Mouse (Mus musculus): ENCODE results near the gene Copz1. TPM values are rescaled to one million over a fixed set of nuclear protein-coding genes. Genes with fewer than 3 reads are reported as not detected.

Gene Copz1
- 100 TPM for polyA plus RNA-seq (2014; fragmentation: Illumina TruSeq; extraction: RNeasy Lipid Tissue Mini Kit (QIAGEN cat#74804); ENCODE audit: insufficient read depth, low read depth, low replicate concordance)

DNA sequence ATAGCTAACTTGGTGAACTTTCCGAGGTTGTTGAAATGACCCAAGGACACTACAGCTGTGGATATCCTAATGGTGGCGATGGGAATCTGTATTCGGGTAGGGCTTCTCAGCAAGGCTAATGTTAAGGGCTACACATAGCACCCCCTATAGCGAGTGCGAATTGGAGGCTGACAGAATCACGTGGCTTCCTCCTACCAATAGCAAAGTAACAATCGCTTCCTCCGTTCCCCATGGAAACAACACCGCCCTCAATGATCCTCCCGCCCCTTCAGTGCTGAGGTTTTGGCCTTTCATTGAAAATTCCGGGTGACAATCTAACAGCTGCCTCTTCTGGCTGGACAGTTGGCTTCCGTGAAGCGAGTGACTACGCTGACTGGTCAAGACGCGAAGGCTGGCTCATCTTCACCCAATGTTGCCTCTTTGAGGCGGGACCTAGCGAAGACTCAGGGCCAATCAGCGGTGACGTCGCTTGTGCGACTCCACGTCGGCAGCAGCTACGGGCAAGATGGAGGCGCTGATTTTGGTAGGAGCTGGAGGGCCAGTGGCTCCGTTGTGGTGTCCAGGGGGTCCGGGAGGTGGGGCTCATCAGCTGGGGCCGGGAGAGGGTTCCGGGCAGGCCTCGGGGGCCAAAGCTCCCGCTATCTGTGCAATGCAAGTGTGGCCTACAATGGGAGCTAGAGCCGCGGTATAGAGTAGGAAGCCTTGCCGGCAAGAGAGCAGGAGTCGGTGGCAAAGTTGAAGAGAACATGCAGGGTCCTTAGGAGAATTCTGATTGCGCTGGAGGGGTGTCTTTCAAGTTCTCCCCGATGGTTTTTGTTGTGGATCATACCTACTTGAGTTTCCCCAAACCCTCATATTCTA, at the start of gene Copz1:
Gene Copz1, plus strand, starts transcription at position 296 of the 861 bp plus-strand sequence.

DNA sequence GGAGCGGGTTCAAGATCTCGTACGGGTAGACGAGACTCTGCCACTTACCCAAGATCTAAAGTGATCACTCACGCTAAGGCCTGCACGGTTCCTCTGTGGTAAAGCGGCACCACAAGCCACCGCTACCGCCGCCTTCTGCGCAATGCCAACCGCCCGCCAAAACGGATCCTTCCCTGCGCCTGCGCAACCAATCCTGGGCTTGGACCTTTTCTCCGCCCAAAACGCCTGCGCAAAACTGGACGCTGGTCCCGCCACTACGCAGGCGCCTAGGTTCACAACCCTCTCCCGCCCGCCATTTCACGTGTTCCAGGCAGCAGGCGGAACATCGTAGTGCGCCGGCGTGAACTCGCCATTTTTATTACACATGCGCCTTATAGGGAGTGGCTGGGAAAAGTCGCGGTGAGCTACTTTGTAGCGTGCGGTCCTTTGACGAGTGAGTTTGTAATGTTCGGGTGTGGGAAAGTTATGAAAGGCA, 32.8 kb upstream of the Copz1 start, which contains the start of gene Cbx5:
Gene Cbx5, minus strand, starts transcription at position 132 of the 475 bp plus-strand sequence.

DNA sequence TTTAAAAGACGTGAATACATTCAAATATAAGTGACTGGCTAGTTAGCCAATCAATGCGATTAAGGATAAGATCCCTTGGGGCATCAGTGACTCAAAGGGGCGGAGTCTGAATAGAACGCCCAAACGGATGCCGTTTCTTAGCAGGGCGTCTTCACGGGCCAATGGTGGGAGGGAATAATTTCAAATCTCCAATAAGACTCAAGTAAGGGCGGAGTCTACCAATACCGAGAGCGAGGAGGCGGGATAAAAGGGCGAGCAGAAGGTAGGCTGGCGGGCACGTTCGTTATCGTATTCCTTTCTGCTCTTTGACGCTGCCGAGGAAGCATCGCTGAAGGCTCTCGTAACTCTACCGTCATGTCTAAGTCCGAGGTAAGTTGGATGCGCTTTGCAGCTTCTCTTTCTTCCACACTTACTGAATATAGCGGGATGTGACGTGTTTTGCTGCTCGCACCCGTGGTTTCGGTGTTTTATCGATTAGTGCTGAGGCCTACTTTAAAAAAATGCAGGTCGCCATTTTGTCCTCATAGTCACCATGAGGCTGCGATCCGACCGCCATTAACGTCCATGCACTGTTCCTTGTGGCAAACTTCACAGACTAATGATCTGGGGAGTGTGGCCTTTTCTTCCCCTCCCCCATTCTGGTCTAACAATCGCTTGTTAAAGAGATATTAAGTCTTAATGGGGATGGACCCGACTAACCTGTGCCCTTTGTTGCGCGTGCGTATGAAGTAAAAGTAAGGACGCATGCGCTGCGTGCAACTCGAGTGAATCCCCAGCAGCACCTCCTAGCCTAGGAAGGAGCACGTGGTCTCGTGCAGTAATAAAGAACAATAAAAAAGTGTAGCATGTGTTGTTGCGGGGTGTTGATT, 32.1 kb upstream of the Copz1 start, which contains the start of gene Hnrnpa1:
Gene Hnrnpa1, plus strand, starts transcription at position 273 of the 869 bp plus-strand sequence.

DNA sequence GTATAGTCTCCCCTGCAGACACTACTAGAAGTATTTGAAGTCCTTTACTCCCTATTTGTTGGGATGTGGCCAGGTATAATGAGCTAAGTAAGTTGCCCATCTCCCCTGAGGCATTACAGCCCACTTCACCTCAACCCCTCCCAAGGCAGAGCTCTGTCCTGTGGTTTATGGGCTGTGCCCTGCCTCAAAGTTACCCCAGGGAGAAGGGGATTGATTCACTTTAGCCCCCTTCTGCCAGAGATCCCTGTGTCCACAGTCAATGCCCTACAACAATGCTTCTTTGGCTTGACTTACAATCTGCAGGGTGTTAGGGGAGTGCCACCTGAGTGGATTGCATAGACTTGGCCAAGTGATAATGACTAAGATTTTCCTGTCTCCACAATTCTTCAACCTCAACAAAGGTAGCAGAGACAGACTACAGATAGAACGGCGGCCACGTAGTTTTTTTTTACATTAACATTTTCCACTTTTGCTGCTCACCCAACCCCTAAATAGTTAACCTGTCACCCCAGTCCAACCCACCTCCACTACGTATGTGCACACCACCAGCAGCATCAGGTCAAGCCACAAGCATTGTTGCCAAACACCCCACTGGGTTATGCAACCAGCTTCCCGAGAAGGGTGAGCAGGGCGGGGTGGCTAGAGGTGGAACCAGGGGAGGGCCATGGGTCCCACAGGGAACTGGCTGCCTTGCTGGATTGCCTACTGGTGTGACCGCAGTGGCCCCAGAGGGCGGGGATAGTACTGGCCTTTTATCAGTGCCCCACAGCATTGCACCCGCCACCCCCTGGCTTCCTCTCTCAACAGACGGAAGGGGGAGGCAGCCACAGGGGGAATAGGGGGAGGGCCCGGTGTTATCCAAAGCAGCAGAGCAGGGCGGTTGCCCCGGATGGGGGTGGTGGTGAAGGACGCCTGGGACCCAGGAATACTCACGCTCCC, 14.5 kb upstream of the Copz1 start, which contains the start of gene Nfe2:
Gene Nfe2, minus strand, starts transcription at position 614 of the 939 bp plus-strand sequence.

DNA sequence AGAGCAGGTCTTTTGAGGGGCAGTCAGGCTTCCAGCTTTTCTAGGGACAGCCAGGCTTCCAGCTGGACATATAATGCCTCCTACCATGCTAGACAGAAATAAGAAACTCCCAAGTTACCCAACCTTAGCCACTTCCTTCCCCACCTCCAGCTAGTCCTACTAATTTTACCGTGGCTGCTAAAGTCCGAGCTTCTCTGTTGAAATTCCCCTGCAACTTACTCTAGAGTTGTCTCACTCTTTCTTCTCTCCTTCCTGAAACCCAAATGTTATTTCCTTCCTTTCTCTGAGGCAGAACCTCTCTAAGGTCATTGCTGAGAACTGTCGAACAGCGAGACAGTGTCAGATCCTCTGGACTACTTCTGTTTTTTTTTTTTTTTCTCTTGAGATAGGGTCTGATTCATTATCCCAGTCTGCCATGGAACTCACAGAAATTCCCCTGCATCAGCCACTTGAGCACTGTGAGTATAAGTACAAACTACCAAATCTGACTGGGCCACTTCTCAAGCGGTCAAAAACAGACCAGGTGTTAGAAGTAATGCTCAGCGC, 37.9 kb downstream of the Copz1 start, which contains the start of gene Gpr84:
Gene Gpr84, minus strand, starts transcription at position 248 of the 546 bp plus-strand sequence.

DNA sequence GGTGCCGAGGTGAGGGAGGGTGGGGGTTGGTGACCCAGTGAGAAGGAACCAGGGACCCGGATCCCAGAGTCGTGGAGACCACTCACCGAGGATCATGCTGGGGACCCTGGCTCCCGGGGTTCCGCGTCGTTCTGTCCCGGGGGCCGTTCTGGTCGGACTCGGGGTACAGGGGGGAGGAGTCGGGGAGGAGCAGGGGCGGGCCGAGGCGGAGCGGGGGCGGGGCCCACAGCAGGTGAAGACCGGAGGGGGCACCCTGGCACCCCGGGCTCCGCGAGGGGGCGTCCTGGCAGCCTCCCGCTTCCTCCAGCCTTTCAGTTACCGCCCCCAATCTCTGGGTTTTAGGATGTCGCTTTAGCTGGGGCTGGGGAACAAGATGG, 67.4 kb downstream of the Copz1 start, which contains the start of gene Zfp385a:
Gene Zfp385a, minus strand, starts transcription at position 133 of the 377 bp plus-strand sequence.

Other genes with a start within 250 kb of the Copz1 start
- gene Smug1, start 105.6 kb upstream of the Copz1 start, polyA plus RNA-seq (2014; fragmentation: Illumina TruSeq; extraction: RNeasy Lipid Tissue Mini Kit (QIAGEN cat#74804); ENCODE audit: insufficient read depth, low read depth, low replicate concordance) = 6.3 TPM
- 17.2 TPM for gene Cbx5, start 32.9 kb upstream of the Copz1 start, polyA plus RNA-seq (2014; fragmentation: Illumina TruSeq; extraction: RNeasy Lipid Tissue Mini Kit (QIAGEN cat#74804); ENCODE audit: insufficient read depth, low read depth, low replicate concordance)
- gene Hnrnpa1, start 32.3 kb upstream of the Copz1 start, polyA plus RNA-seq (2014; fragmentation: Illumina TruSeq; extraction: RNeasy Lipid Tissue Mini Kit (QIAGEN cat#74804); ENCODE audit: insufficient read depth, low read depth, low replicate concordance) = 168 TPM
- 6.2 TPM for gene Nfe2, start 14.3 kb upstream of the Copz1 start, polyA plus RNA-seq (2014; fragmentation: Illumina TruSeq; extraction: RNeasy Lipid Tissue Mini Kit (QIAGEN cat#74804); ENCODE audit: insufficient read depth, low read depth, low replicate concordance)
- not detected for gene Gpr84, start 37.9 kb downstream of the Copz1 start, polyA plus RNA-seq (2014; fragmentation: Illumina TruSeq; extraction: RNeasy Lipid Tissue Mini Kit (QIAGEN cat#74804); ENCODE audit: insufficient read depth, low read depth, low replicate concordance)
- gene Zfp385a, start 67.4 kb downstream of the Copz1 start, polyA plus RNA-seq (2014; fragmentation: Illumina TruSeq; extraction: RNeasy Lipid Tissue Mini Kit (QIAGEN cat#74804); ENCODE audit: insufficient read depth, low read depth, low replicate concordance) = 5.1 TPM
- 14.7 TPM for gene Itga5, start 94.0 kb downstream of the Copz1 start, polyA plus RNA-seq (2014; fragmentation: Illumina TruSeq; extraction: RNeasy Lipid Tissue Mini Kit (QIAGEN cat#74804); ENCODE audit: insufficient read depth, low read depth, low replicate concordance)
- not detected for gene Gtsf1, start 157.8 kb downstream of the Copz1 start, polyA plus RNA-seq (2014; fragmentation: Illumina TruSeq; extraction: RNeasy Lipid Tissue Mini Kit (QIAGEN cat#74804); ENCODE audit: insufficient read depth, low read depth, low replicate concordance)
- not detected for gene Gtsf2, start 175.8 kb downstream of the Copz1 start, polyA plus RNA-seq (2014; fragmentation: Illumina TruSeq; extraction: RNeasy Lipid Tissue Mini Kit (QIAGEN cat#74804); ENCODE audit: insufficient read depth, low read depth, low replicate concordance)
- gene Nckap1l, start 181.1 kb downstream of the Copz1 start, polyA plus RNA-seq (2014; fragmentation: Illumina TruSeq; extraction: RNeasy Lipid Tissue Mini Kit (QIAGEN cat#74804); ENCODE audit: insufficient read depth, low read depth, low replicate concordance) = 11.4 TPM
- gene Pde1b, start 230.3 kb downstream of the Copz1 start, polyA plus RNA-seq (2014; fragmentation: Illumina TruSeq; extraction: RNeasy Lipid Tissue Mini Kit (QIAGEN cat#74804); ENCODE audit: insufficient read depth, low read depth, low replicate concordance) = 3.5 TPM